Mouse (Mus musculus): ENCODE results near the gene Zfp316. TPM values are rescaled to one million over a fixed set of nuclear protein-coding genes. Genes with fewer than 3 reads are reported as not detected.

Zfp316 gene
- total and polyA plus RNA-seq, 2 experiments, result 1.9 to 2.3 TPM

- WGBS, result 89% methylated on average over 4 of the region's 4 CpGs
- H3K4me3 ChIP-seq (ENCODE audit: insufficient read depth, low read depth, low read length), result no peak overlapping the region
- no peaks in the 10 kb centered on the region for H3K36me3 ChIP-seq (ENCODE audit: control insufficient read depth, insufficient read depth, low read length)
- H3K9ac ChIP-seq (ENCODE audit: low read depth, low read length), result no peak overlapping the region
- no peak overlapping the region for H3K27ac ChIP-seq (replicated peaks; ENCODE audit: insufficient read depth, low read depth, low read length)
- no peaks in the 10 kb centered on the region for H3K79me2 ChIP-seq (ENCODE audit: control insufficient read depth, insufficient read depth, low read length)
- H3K27me3 ChIP-seq (ENCODE audit: control insufficient read depth, insufficient read depth, low read length), result no peaks in the 10 kb centered on the region
- TF ChIP-seq CTCF (IDR thresholded peaks at IDR 0.05; ENCODE audit: low read depth, low read length), result peak; percentile 77
- no peak for TF ChIP-seq POLR2A (IDR thresholded peaks at IDR 0.05; ENCODE audit: extremely low read depth, insufficient read depth, low read length)
- DNase-seq (ENCODE audit: extremely low read depth, low read depth, low spot score), result peak; percentile 12
- H3K4me1 ChIP-seq (ENCODE audit: control insufficient read depth, insufficient read depth, low read length), result no peaks in the 10 kb centered on the region
Observed at GRCm38 (mm10) chr5:143299686-143300085, 29.9 kb upstream of the Zfp316 start.

GRCm38 (mm10) chr5:143298391-143298790 lies 28.6 kb upstream of the Zfp316 start:
- Histone ChIP-seq H3K9ac (ENCODE audit: low read depth, low read length) (no peak overlapping the region), H3K36me3 (ENCODE audit: control insufficient read depth, insufficient read depth, low read length) (no peaks in the 10 kb centered on the region), H3K4me3 (ENCODE audit: insufficient read depth, low read depth, low read length) (no peak overlapping the region), H3K27me3 (ENCODE audit: control insufficient read depth, insufficient read depth, low read length) (peaks cover 3% of the 10 kb centered on the region), H3K79me2 (ENCODE audit: control insufficient read depth, insufficient read depth, low read length) (no peaks in the 10 kb centered on the region), H3K27ac (replicated peaks; ENCODE audit: insufficient read depth, low read depth, low read length) (no peak overlapping the region), H3K4me1 (ENCODE audit: control insufficient read depth, insufficient read depth, low read length) (no peaks in the 10 kb centered on the region)
- TF ChIP-seq CTCF (IDR thresholded peaks at IDR 0.05; ENCODE audit: low read depth, low read length) (peak; percentile 54), POLR2A (IDR thresholded peaks at IDR 0.05; ENCODE audit: extremely low read depth, insufficient read depth, low read length) (no peak)
- no peak for DNase-seq (ENCODE audit: extremely low read depth, low read depth, low spot score)
- 91% methylated on average over 7 of the region's 7 CpGs for whole genome bisulfite sequencing

- Histone ChIP-seq H3K4me3 (ENCODE audit: insufficient read depth, low read depth, low read length) (no peak overlapping the region), H3K79me2 (ENCODE audit: control insufficient read depth, insufficient read depth, low read length) (no peaks in the 10 kb centered on the region), H3K4me1 (ENCODE audit: control insufficient read depth, insufficient read depth, low read length) (no peaks in the 10 kb centered on the region), H3K36me3 (ENCODE audit: control insufficient read depth, insufficient read depth, low read length) (no peaks in the 10 kb centered on the region), H3K27me3 (ENCODE audit: control insufficient read depth, insufficient read depth, low read length) (peaks cover 5% of the 10 kb centered on the region), H3K27ac (replicated peaks; ENCODE audit: insufficient read depth, low read depth, low read length) (no peak overlapping the region), H3K9ac (ENCODE audit: low read depth, low read length) (no peak overlapping the region)
- no peak for DNase-seq (ENCODE audit: extremely low read depth, low read depth, low spot score)
- WGBS, result 92% methylated on average over 9 of the region's 9 CpGs
- TF ChIP-seq CTCF (IDR thresholded peaks at IDR 0.05; ENCODE audit: low read depth, low read length), result no peak
- TF ChIP-seq POLR2A (IDR thresholded peaks at IDR 0.05; ENCODE audit: extremely low read depth, insufficient read depth, low read length), result no peak
Observed at GRCm38 (mm10) chr5:143297986-143298385, 28.2 kb upstream of the Zfp316 start.

GRCm38 (mm10) chr5:143295330-143295729 lies 25.5 kb upstream of the Zfp316 start:
- Histone ChIP-seq H3K9ac (ENCODE audit: low read depth, low read length) (no peak overlapping the region), H3K4me3 (ENCODE audit: insufficient read depth, low read depth, low read length) (no peak overlapping the region), H3K27ac (replicated peaks; ENCODE audit: insufficient read depth, low read depth, low read length) (no peak overlapping the region), H3K79me2 (ENCODE audit: control insufficient read depth, insufficient read depth, low read length) (no peaks in the 10 kb centered on the region), H3K4me1 (ENCODE audit: control insufficient read depth, insufficient read depth, low read length) (no peaks in the 10 kb centered on the region), H3K27me3 (ENCODE audit: control insufficient read depth, insufficient read depth, low read length) (peaks cover 5% of the 10 kb centered on the region), H3K36me3 (ENCODE audit: control insufficient read depth, insufficient read depth, low read length) (no peaks in the 10 kb centered on the region)
- WGBS, result 28% methylated on average over 2 of the region's 2 CpGs
- no peak for DNase-seq (ENCODE audit: extremely low read depth, low read depth, low spot score)
- TF ChIP-seq POLR2A (IDR thresholded peaks at IDR 0.05; ENCODE audit: extremely low read depth, insufficient read depth, low read length) (no peak), CTCF (IDR thresholded peaks at IDR 0.05; ENCODE audit: low read depth, low read length) (no peak)

- H3K4me1 ChIP-seq (ENCODE audit: control insufficient read depth, insufficient read depth, low read length), result no peaks in the 10 kb centered on the region
- H3K9ac ChIP-seq (ENCODE audit: low read depth, low read length), result no peak overlapping the region
- H3K36me3 ChIP-seq (ENCODE audit: control insufficient read depth, insufficient read depth, low read length), result no peaks in the 10 kb centered on the region
- 89% methylated on average over 3 of the region's 3 CpGs for WGBS
- no peak for DNase-seq (ENCODE audit: extremely low read depth, low read depth, low spot score)
- H3K4me3 ChIP-seq (ENCODE audit: insufficient read depth, low read depth, low read length), result no peak overlapping the region
- H3K27ac ChIP-seq (replicated peaks; ENCODE audit: insufficient read depth, low read depth, low read length), result no peak overlapping the region
- H3K27me3 ChIP-seq (ENCODE audit: control insufficient read depth, insufficient read depth, low read length), result peaks cover 5% of the 10 kb centered on the region
- TF ChIP-seq CTCF (IDR thresholded peaks at IDR 0.05; ENCODE audit: low read depth, low read length) (peak; percentile 40; the same call in 1 of the 2 replicates), POLR2A (IDR thresholded peaks at IDR 0.05; ENCODE audit: extremely low read depth, insufficient read depth, low read length) (no peak)
- no peaks in the 10 kb centered on the region for H3K79me2 ChIP-seq (ENCODE audit: control insufficient read depth, insufficient read depth, low read length)
Observed at GRCm38 (mm10) chr5:143294862-143295261, 25.0 kb upstream of the Zfp316 start.

- no peaks in the 10 kb centered on the region for H3K79me2 ChIP-seq (ENCODE audit: control insufficient read depth, insufficient read depth, low read length)
- H3K27me3 ChIP-seq (ENCODE audit: control insufficient read depth, insufficient read depth, low read length), result peaks cover 13% of the 10 kb centered on the region
- no peak within 1 kb of the TSS for H3K9ac ChIP-seq (ENCODE audit: low read depth, low read length)
- WGBS, result 9% methylated on average over 32 of the region's 38 CpGs
- TF ChIP-seq POLR2A (IDR thresholded peaks at IDR 0.05; ENCODE audit: extremely low read depth, insufficient read depth, low read length) (no peak), CTCF (IDR thresholded peaks at IDR 0.05; ENCODE audit: low read depth, low read length) (no peak)
- no peak within 1 kb of the TSS for H3K27ac ChIP-seq (replicated peaks; ENCODE audit: insufficient read depth, low read depth, low read length)
- no peaks in the 10 kb centered on the region for H3K4me1 ChIP-seq (ENCODE audit: control insufficient read depth, insufficient read depth, low read length)
- no peaks in the 10 kb centered on the region for H3K36me3 ChIP-seq (ENCODE audit: control insufficient read depth, insufficient read depth, low read length)
- H3K4me3 ChIP-seq (ENCODE audit: insufficient read depth, low read depth, low read length), result peak within 1 kb of the TSS; percentile 6; the same call in 1 of the 2 replicates
- DNase-seq (ENCODE audit: extremely low read depth, low read depth, low spot score), result no peak
Observed at GRCm38 (mm10) chr5:143293404-143293803, 23.6 kb upstream of the Zfp316 start, which contains the start of gene Zfp853. Gene Zfp853, minus strand, starts transcription at chr5:143293623.
